Mouse (Mus musculus) macrophage (primary cell): Measurements from ENCODE around the gene Hrh2. TPM values are rescaled to one million over a fixed set of nuclear protein-coding genes. Genes with fewer than 3 reads are reported as not detected.

Experiments used
- H3K27ac ChIP-seq: fragments of 350-480 bp; formaldehyde crosslinking; 2 replicates; pipeline ENCODE4 v1.9.0; 2021
- H3K36me3 ChIP-seq: fragments of 350-480 bp; formaldehyde crosslinking; 2 replicates; pipeline ENCODE4 v1.9.0; 2021; ENCODE audit errors: inconsistent target
- H3K4me3 ChIP-seq: fragments of 350-480 bp; formaldehyde crosslinking; 2 replicates; pipeline ENCODE4 v1.9.0; 2021; ENCODE audit errors: inconsistent target
- H3K79me2 ChIP-seq: fragments of 350-480 bp; formaldehyde crosslinking; 2 replicates; pipeline ENCODE4 v1.9.0; 2021; ENCODE audit errors: inconsistent target
- whole genome bisulfite sequencing: methylation state at CpG from one replicate; pipeline ENCODE4 v1.1.7; 2026; ENCODE audit warnings: inconsistent platforms; ENCODE audit not compliant: missing documents; 5-methylcytosine and 5-hydroxymethylcytosine counted together
- polyA plus RNA-seq: library from polyadenylated mRNA; stranded (reverse); fragments of 250-400 nt; gene quantifications from 3 replicates; pipeline ENCODE4 v1.2.4, GENCODE M21; 2018; ENCODE audit warnings: inconsistent platforms

Hrh2 gene
- polyA plus RNA-seq, 1 experiment from 2014 or later, result 0.34 TPM

GRCm38 (mm10) chr13:54167036-54167435, 24.9 kb upstream of the Hrh2 start:
- WGBS, result 100% methylated on average over 2 of the region's 2 CpGs
- Histone ChIP-seq H3K79me2 (no peaks in the 10 kb centered on the region), H3K27ac (no peak overlapping the region), H3K4me3 (no peak overlapping the region), H3K36me3 (no peaks in the 10 kb centered on the region)

- WGBS, result 100% methylated on average over 8 of the region's 8 CpGs
- no peak overlapping the region for H3K27ac ChIP-seq
- H3K79me2 ChIP-seq, result no peaks in the 10 kb centered on the region
- no peaks in the 10 kb centered on the region for H3K36me3 ChIP-seq
- H3K4me3 ChIP-seq, result no peak overlapping the region
These were observed 23.3 kb upstream of the Hrh2 start for GRCm38 (mm10) chr13:54168675-54169074.

GRCm38 (mm10) chr13:54170288-54170687, 21.6 kb upstream of the Hrh2 start:
- Histone ChIP-seq H3K4me3 (no peak overlapping the region), H3K36me3 (no peaks in the 10 kb centered on the region), H3K79me2 (no peaks in the 10 kb centered on the region), H3K27ac (no peak overlapping the region)
- WGBS, result 98% methylated on average over 6 of the region's 6 CpGs

GRCm38 (mm10) chr13:54171346-54171745, 20.6 kb upstream of the Hrh2 start:
- Histone ChIP-seq H3K36me3 (no peaks in the 10 kb centered on the region), H3K27ac (no peak overlapping the region), H3K79me2 (no peaks in the 10 kb centered on the region), H3K4me3 (no peak overlapping the region)
- WGBS, result 86% methylated on average over 8 of the region's 10 CpGs

- WGBS, result 71% methylated on average over 3 of the region's 3 CpGs
- H3K4me3 ChIP-seq, result no peak overlapping the region
- H3K27ac ChIP-seq, result no peak overlapping the region
- H3K36me3 ChIP-seq, result no peaks in the 10 kb centered on the region
- no peaks in the 10 kb centered on the region for H3K79me2 ChIP-seq
These were observed 20.2 kb upstream of the Hrh2 start for GRCm38 (mm10) chr13:54171761-54172160.

GRCm38 (mm10) chr13:54173941-54174340, 18.0 kb upstream of the Hrh2 start:
- Histone ChIP-seq H3K4me3 (no peak overlapping the region), H3K79me2 (no peaks in the 10 kb centered on the region), H3K27ac (no peak overlapping the region), H3K36me3 (no peaks in the 10 kb centered on the region)
- WGBS, result 95% methylated on average over 2 of the region's 2 CpGs

GRCm38 (mm10) chr13:54174703-54175102, 17.2 kb upstream of the Hrh2 start:
- H3K36me3 ChIP-seq, result no peaks in the 10 kb centered on the region
- 93% methylated on average over 4 of the region's 4 CpGs for WGBS
- H3K4me3 ChIP-seq, result no peak overlapping the region
- H3K79me2 ChIP-seq, result no peaks in the 10 kb centered on the region
- H3K27ac ChIP-seq, result no peak overlapping the region

- Histone ChIP-seq H3K4me3 (no peak overlapping the region), H3K27ac (no peak overlapping the region), H3K36me3 (no peaks in the 10 kb centered on the region), H3K79me2 (no peaks in the 10 kb centered on the region)
- WGBS, result 51% methylated on average over 8 of the region's 8 CpGs
These were observed 16.5 kb upstream of the Hrh2 start for GRCm38 (mm10) chr13:54175426-54175825.

- Histone ChIP-seq H3K27ac (no peak overlapping the region), H3K4me3 (no peak overlapping the region), H3K79me2 (no peaks in the 10 kb centered on the region), H3K36me3 (no peaks in the 10 kb centered on the region)
- 72% methylated on average over 4 of the region's 4 CpGs for WGBS
These were observed 15.4 kb upstream of the Hrh2 start for GRCm38 (mm10) chr13:54176406-54177020.

- Histone ChIP-seq H3K27ac (no peak overlapping the region), H3K79me2 (no peaks in the 10 kb centered on the region)
- 100% methylated on average over 2 of the region's 2 CpGs for WGBS
These were observed 14.6 kb upstream of the Hrh2 start for GRCm38 (mm10) chr13:54177346-54177745.

GRCm38 (mm10) chr13:54178647-54179046, 13.3 kb upstream of the Hrh2 start:
- 89% methylated on average over 5 of the region's 5 CpGs for WGBS
- Histone ChIP-seq H3K36me3 (no peaks in the 10 kb centered on the region), H3K27ac (no peak overlapping the region), H3K4me3 (no peak overlapping the region), H3K79me2 (no peaks in the 10 kb centered on the region)

More at GRCm38 (mm10) chr13:54177346-54177745, 14.6 kb upstream of the Hrh2 start:
- Histone ChIP-seq H3K4me3 (no peak overlapping the region), H3K36me3 (no peaks in the 10 kb centered on the region)

- H3K36me3 ChIP-seq, result no peaks in the 10 kb centered on the region
- no peaks in the 10 kb centered on the region for H3K79me2 ChIP-seq
- WGBS, result 94% methylated on average over 3 of the region's 3 CpGs
- no peak overlapping the region for H3K27ac ChIP-seq
- H3K4me3 ChIP-seq, result no peak overlapping the region
These were observed 12.0 kb upstream of the Hrh2 start for GRCm38 (mm10) chr13:54179971-54180370.

- no peaks in the 10 kb centered on the region for H3K79me2 ChIP-seq
- WGBS, result 100% methylated on average over 2 of the region's 3 CpGs
These were observed 11.5 kb upstream of the Hrh2 start for GRCm38 (mm10) chr13:54180461-54180860.

GRCm38 (mm10) chr13:54181318-54181717, 10.6 kb upstream of the Hrh2 start:
- 93% methylated on average over 6 of the region's 6 CpGs for WGBS
- H3K36me3 ChIP-seq, result no peaks in the 10 kb centered on the region
- H3K79me2 ChIP-seq, result no peaks in the 10 kb centered on the region
- H3K4me3 ChIP-seq, result no peak overlapping the region
- no peak overlapping the region for H3K27ac ChIP-seq

More at GRCm38 (mm10) chr13:54180461-54180860, 11.5 kb upstream of the Hrh2 start:
- Histone ChIP-seq H3K27ac (no peak overlapping the region), H3K4me3 (no peak overlapping the region), H3K36me3 (no peaks in the 10 kb centered on the region)

GRCm38 (mm10) chr13:54181947-54182346, 10.0 kb upstream of the Hrh2 start:
- WGBS, result 98% methylated on average over 4 of the region's 4 CpGs

GRCm38 (mm10) chr13:54186394-54186793, 5.5 kb upstream of the Hrh2 start:
- Histone ChIP-seq H3K27ac (no peak overlapping the region), H3K79me2 (no peaks in the 10 kb centered on the region), H3K4me3 (no peak overlapping the region), H3K36me3 (no peaks in the 10 kb centered on the region)
- 27% methylated on average over 5 of the region's 5 CpGs for WGBS

More at GRCm38 (mm10) chr13:54181947-54182346, 10.0 kb upstream of the Hrh2 start:
- Histone ChIP-seq H3K79me2 (no peaks in the 10 kb centered on the region), H3K27ac (no peak overlapping the region), H3K36me3 (no peaks in the 10 kb centered on the region), H3K4me3 (no peak overlapping the region)
